In the genomic region with DNA sequence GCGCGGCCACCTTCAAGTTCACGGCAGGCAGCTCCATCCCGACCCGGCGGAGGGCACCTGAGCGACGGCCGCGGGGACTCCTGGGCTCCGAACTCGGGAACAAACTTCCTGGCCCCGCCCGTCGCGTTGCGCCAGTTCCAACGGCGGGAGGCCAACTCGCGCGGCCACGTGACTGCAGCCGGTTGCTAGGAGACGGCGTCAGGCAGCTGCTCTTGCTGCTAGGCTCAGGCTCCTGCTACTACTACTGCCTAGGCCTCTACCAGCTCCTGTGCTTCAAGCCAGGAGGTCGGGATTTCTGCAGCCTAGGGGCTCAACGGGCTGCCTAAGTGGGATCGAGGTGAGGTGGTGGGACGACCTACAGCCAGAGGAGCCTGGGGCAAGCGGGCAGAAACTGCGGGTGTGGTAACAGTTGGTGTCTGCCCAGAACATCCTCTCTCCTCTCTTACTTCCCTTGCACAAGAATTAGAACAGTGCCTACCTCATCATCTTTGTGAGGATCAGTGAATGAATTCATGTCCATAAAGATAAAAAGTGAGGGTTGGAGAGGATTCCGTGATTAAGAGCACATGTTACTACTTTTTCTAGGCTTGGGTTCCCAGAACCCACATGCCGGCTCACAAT, we compare ENCODE assay signal across 8 mouse cellular contexts. TPM values are rescaled to one million over a fixed set of nuclear protein-coding genes. Genes with fewer than 3 reads are reported as not detected.
DNase-seq lines count a peak whose midpoint lies in the region; ATAC-seq and TF ChIP-seq lines count a peak whose summit lies in the region.

TSS of gene Agtrap (minus strand) at position 125 of the 621 bp plus-strand sequence.

- intact Hi-C loops in heart, postnatal 14 days (cut with DNase I) = no loop called here

- H3K4me2 ChIP-seq in forebrain, embryonic 14.5 days (ENCODE audit: low read length) = peak within 1 kb of the TSS; percentile 78

- H3K27ac ChIP-seq in forebrain, embryonic 14.5 days (ENCODE audit: low read depth, low read length) = peak within 1 kb of the TSS; percentile 62; the same call in 1 of the 2 replicates

- H3K4me3 ChIP-seq in forebrain, embryonic 14.5 days (ENCODE audit: low read depth, low read length) = peak within 1 kb of the TSS; percentile 49
- peak within 1 kb of the TSS; percentile 71 for H3K4me3 ChIP-seq in lung, adult 2 months (replicated peaks; ENCODE audit: extremely low read depth, low read depth, low read length)

- peak; percentile 95 for DNase-seq in ES-CJ7 (ENCODE audit: low read depth, low spot score)
- DNase-seq in cerebellum, adult 11 months = peak; percentile 89
- DNase-seq in forebrain, embryonic 14.5 days (ENCODE audit: low spot score) = peak; percentile 96
- DNase-seq in heart, postnatal 14 days = peak; percentile 97 to 98
- peak; percentile 92 to 96 for DNase-seq in layer of hippocampus, adult 18-20 months (ENCODE audit: low spot score in 2 of 2)
- DNase-seq in lung, adult 2 months = peak; percentile 96
- peak; percentile 95 to 96 for DNase-seq in thymus, adult 18-20 months

- H3K9me3 ChIP-seq in forebrain, embryonic 14.5 days (replicated peaks; ENCODE audit: control insufficient read depth, low read length) = no peaks in the 10 kb centered on the region

- peaks cover 14% of the 10 kb centered on the region for H3K4me1 ChIP-seq in forebrain, embryonic 14.5 days (ENCODE audit: control insufficient read depth, insufficient read depth, low read length)
- H3K4me1 ChIP-seq in lung, adult 2 months (ENCODE audit: control insufficient read depth, insufficient read depth, low read length) = peaks cover 29% of the 10 kb centered on the region

- ATAC-seq in forebrain, embryonic 14.5 days = peak; percentile 95
- peak; percentile 81 for ATAC-seq in neutrophil, adult 5-6 weeks (ENCODE audit: extremely low read depth, insufficient number of reproducible peaks, low FRiP score, poor library complexity, severe bottlenecking)

- H3K9ac ChIP-seq in forebrain, embryonic 14.5 days (ENCODE audit: low read length) = peak within 1 kb of the TSS; percentile 58

- TF ChIP-seq CTCF in lung, adult 2 months (IDR thresholded peaks at IDR 0.05; ENCODE audit: insufficient read depth, low read length) = no peak

- no peaks in the 10 kb centered on the region for H3K36me3 ChIP-seq in forebrain, embryonic 14.5 days (ENCODE audit: control insufficient read depth, insufficient read depth, low read length)

- no peaks in the 10 kb centered on the region for H3K27me3 ChIP-seq in forebrain, embryonic 14.5 days (replicated peaks; ENCODE audit: control insufficient read depth, insufficient read depth, low read length)

- WGBS in forebrain, embryonic 14.5 days = 5% methylated on average over 31 of the region's 34 CpGs
- WGBS in lung, adult 2 months = 6% methylated on average over 34 of the region's 34 CpGs

- TF ChIP-seq POLR2A in lung, adult 2 months (IDR thresholded peaks at IDR 0.05; ENCODE audit: borderline replicate concordance, extremely low read depth, low read depth, low read length) = peak; percentile 56; the same call in 1 of the 2 replicates

RNA-seq across cellular contexts. Expression of gene Agtrap, which starts in this region (rescaled TPM):
- 5.3 and 5.7 TPM in 2 replicates for polyA plus RNA-seq in forebrain, embryonic 14.5 days (2014; fragmentation: Nextera tagmentation; extraction: Ambion mirVana)
- total RNA-seq in heart, postnatal 14 days (2021) = 10 to 100 TPM; 36.4 to 38.5 TPM
- 1 to 10 TPM; 6.3 to 7.6 TPM for total RNA-seq in layer of hippocampus, adult 18-20 months (2021)
- polyA plus RNA-seq in lung, adult 2 months (2012; rRNA removed) = 50.1 and 56.8 TPM in 2 replicates
- 19.3 and 20.5 TPM in 2 replicates for total RNA-seq in neutrophil, adult 5-6 weeks (2017)

Comparison
In these comparisons a context has a peak if more than half of its experiments do, and no peak if none do; other contexts are left out.
1. Peak in every context shown above with its lines: DNase-seq, ATAC-seq, H3K4me3 ChIP-seq and H3K27ac ChIP-seq.